Mouse (Mus musculus) kidney, embryonic 15.5 days (tissue): ENCODE measurements around the gene Sap30bp. TPM values are rescaled to one million over a fixed set of nuclear protein-coding genes. Genes with fewer than 3 reads are reported as not detected.

Experiments
- ATAC-seq: fragments of 200-750 bp; cut with Nextera tagmentation; replicated peaks from 2 replicates; pipeline ENCODE4 v1.8.0; 2017; ENCODE audit warnings: moderate TSS enrichment; ENCODE audit not compliant: low FRiP score
- H3K27ac ChIP-seq: fragments of 300-500 bp; sonication (generic); 2 replicates; pipeline ENCODE4 v1.5.1; 2015; ENCODE audit warnings: mild to moderate bottlenecking, inconsistent platforms
- H3K27me3 ChIP-seq: fragments of 300-500 bp; sonication (generic); 2 replicates; pipeline ENCODE4 v1.6.1; 2015; ENCODE audit warnings: inconsistent platforms
- H3K36me3 ChIP-seq: fragments of 300-500 bp; sonication (generic); 2 replicates; pipeline ENCODE4 v1.6.1; 2015; ENCODE audit warnings: inconsistent platforms
- H3K4me1 ChIP-seq: fragments of 300-500 bp; sonication (generic); 2 replicates; pipeline ENCODE4 v1.6.1; 2015; ENCODE audit warnings: inconsistent platforms
- H3K4me2 ChIP-seq: fragments of 300-500 bp; sonication (generic); 2 replicates; pipeline ENCODE4 v1.6.1; 2015; ENCODE audit warnings: moderate library complexity, mild to moderate bottlenecking, inconsistent platforms
- H3K4me3 ChIP-seq: fragments of 300-500 bp; sonication (generic); replicated peaks from 2 replicates; pipeline ENCODE4 v1.5.1; 2015; ENCODE audit warnings: mild to moderate bottlenecking, inconsistent platforms
- H3K9ac ChIP-seq: fragments of 300-500 bp; sonication (generic); 2 replicates; pipeline ENCODE4 v1.6.1; 2015; ENCODE audit warnings: mild to moderate bottlenecking, inconsistent platforms
- H3K9me3 ChIP-seq: fragments of 300-500 bp; sonication (generic); replicated peaks from 2 replicates; pipeline ENCODE4 v1.6.1; 2016; ENCODE audit warnings: inconsistent platforms
- WGBS: fragments of 180-500 bp; shearing (Covaris S2); methylation state at CpG from one replicate; pipeline ENCODE4 v1.1.7; 2015; ENCODE audit warnings: mixed read lengths; 5-methylcytosine and 5-hydroxymethylcytosine counted together
- polyA plus RNA-seq: library from polyadenylated mRNA; unstranded; fragments of >200 nt; fragmentation: Nextera tagmentation; extraction: Ambion mirVana; gene quantifications from 2 replicates; pipeline ENCODE4 v1.2.1, GENCODE M21; 2015

Gene Sap30bp
- polyA plus RNA-seq, 1 experiment from 2014 or later: 44.5 TPM

- peaks cover 40% of the 10 kb centered on the region for H3K36me3 ChIP-seq
- peaks cover 43% of the 10 kb centered on the region for H3K4me1 ChIP-seq
- no peak overlapping the region for H3K9ac ChIP-seq
- no peak overlapping the region for H3K27ac ChIP-seq
- no peak overlapping the region for H3K4me2 ChIP-seq
- ATAC-seq: no peak
- WGBS: 87% methylated on average over 28 of the region's 28 CpGs
- no peaks in the 10 kb centered on the region for H3K9me3 ChIP-seq
- H3K27me3 ChIP-seq: no peaks in the 10 kb centered on the region
- H3K4me3 ChIP-seq: no peak overlapping the region
Observed at GRCm38 (mm10) chr11:116007095-116007850, 74.2 kb downstream of the Sap30bp start.

GRCm38 (mm10) chr11:116008411-116008810, 75.3 kb downstream of the Sap30bp start:
- H3K9ac ChIP-seq: no peak overlapping the region
- H3K4me1 ChIP-seq: peaks cover 50% of the 10 kb centered on the region
- H3K9me3 ChIP-seq: no peaks in the 10 kb centered on the region
- no peak overlapping the region for H3K4me2 ChIP-seq
- H3K27me3 ChIP-seq: no peaks in the 10 kb centered on the region
- H3K4me3 ChIP-seq: no peak overlapping the region
- no peak for ATAC-seq
- 90% methylated on average over 11 of the region's 11 CpGs for WGBS
- H3K27ac ChIP-seq: no peak overlapping the region
- H3K36me3 ChIP-seq: peaks cover 40% of the 10 kb centered on the region

GRCm38 (mm10) chr11:116008832-116009375, 75.8 kb downstream of the Sap30bp start:
- H3K4me1 ChIP-seq: peaks cover 50% of the 10 kb centered on the region
- H3K9me3 ChIP-seq: no peaks in the 10 kb centered on the region
- no peak overlapping the region for H3K4me2 ChIP-seq
- ATAC-seq: no peak
- H3K27ac ChIP-seq: no peak overlapping the region
- peaks cover 40% of the 10 kb centered on the region for H3K36me3 ChIP-seq
- H3K27me3 ChIP-seq: no peaks in the 10 kb centered on the region
- no peak overlapping the region for H3K4me3 ChIP-seq
- 89% methylated on average over 13 of the region's 13 CpGs for WGBS
- H3K9ac ChIP-seq: no peak overlapping the region

- ATAC-seq: no peak
- peaks cover 40% of the 10 kb centered on the region for H3K36me3 ChIP-seq
- 92% methylated on average over 11 of the region's 11 CpGs for WGBS
- no peak overlapping the region for H3K27ac ChIP-seq
- H3K4me1 ChIP-seq: peaks cover 44% of the 10 kb centered on the region
- H3K4me2 ChIP-seq: no peak overlapping the region
- H3K4me3 ChIP-seq: no peak overlapping the region
- H3K27me3 ChIP-seq: no peaks in the 10 kb centered on the region
- H3K9ac ChIP-seq: no peak overlapping the region
- no peaks in the 10 kb centered on the region for H3K9me3 ChIP-seq
Observed at GRCm38 (mm10) chr11:116009661-116010060, 76.6 kb downstream of the Sap30bp start.

GRCm38 (mm10) chr11:116010146-116010545, 77.1 kb downstream of the Sap30bp start:
- no peak overlapping the region for H3K4me3 ChIP-seq
- H3K27me3 ChIP-seq: no peaks in the 10 kb centered on the region
- no peak for ATAC-seq
- 95% methylated on average over 8 of the region's 8 CpGs for WGBS
- no peaks in the 10 kb centered on the region for H3K9me3 ChIP-seq
- H3K36me3 ChIP-seq: peaks cover 40% of the 10 kb centered on the region
- H3K4me2 ChIP-seq: no peak overlapping the region
- no peak overlapping the region for H3K9ac ChIP-seq
- peaks cover 40% of the 10 kb centered on the region for H3K4me1 ChIP-seq
- H3K27ac ChIP-seq: no peak overlapping the region

- H3K36me3 ChIP-seq: peaks cover 40% of the 10 kb centered on the region
- H3K27ac ChIP-seq: peak overlapping the region; percentile 97
- ATAC-seq: no peak
- peaks cover 32% of the 10 kb centered on the region for H3K4me1 ChIP-seq
- H3K4me2 ChIP-seq: 0 out of 2 replicates have a peak overlapping the region, but pooled peaks have one; percentile 88
- H3K9me3 ChIP-seq: no peaks in the 10 kb centered on the region
- H3K4me3 ChIP-seq: no peak overlapping the region
- H3K27me3 ChIP-seq: no peaks in the 10 kb centered on the region
- 82% methylated on average over 5 of the region's 5 CpGs for WGBS
- no peak overlapping the region; the same call in 1 of the 2 replicates for H3K9ac ChIP-seq
Observed at GRCm38 (mm10) chr11:116010948-116011347, 77.9 kb downstream of the Sap30bp start.

GRCm38 (mm10) chr11:116011529-116012261, 78.6 kb downstream of the Sap30bp start:
- WGBS: 19% methylated on average over 14 of the region's 14 CpGs
- Histone ChIP-seq H3K4me2 (peak overlapping the region; percentile 88), H3K27ac (peak overlapping the region; percentile 97), H3K4me3 (peak overlapping the region; percentile 78), H3K9ac (peak overlapping the region; percentile 84), H3K36me3 (peaks cover 37% of the 10 kb centered on the region), H3K9me3 (no peaks in the 10 kb centered on the region), H3K4me1 (peaks cover 24% of the 10 kb centered on the region), H3K27me3 (no peaks in the 10 kb centered on the region)
- no peak; the same call in 1 of the 2 replicates for ATAC-seq

GRCm38 (mm10) chr11:116012262-116012947, 79.3 kb downstream of the Sap30bp start, which contains the start of gene Galk1:
Gene Galk1 (minus strand): TSS chr11:116012719.
- peak; percentile 93 for ATAC-seq
- WGBS: under 1% methylated on average over 55 of the region's 55 CpGs
- H3K4me1 ChIP-seq: peaks cover 20% of the 10 kb centered on the region

GRCm38 (mm10) chr11:116014821-116015220, 81.7 kb downstream of the Sap30bp start:
- Histone ChIP-seq H3K4me3 (no peak overlapping the region), H3K27ac (peak overlapping the region; percentile 9; the same call in 1 of the 2 replicates), H3K36me3 (peaks cover 8% of the 10 kb centered on the region; the same call in 1 of the 2 replicates), H3K9me3 (no peaks in the 10 kb centered on the region), H3K4me1 (peaks cover 20% of the 10 kb centered on the region), H3K9ac (no peak overlapping the region), H3K27me3 (no peaks in the 10 kb centered on the region), H3K4me2 (no peak overlapping the region)
- ATAC-seq: no peak
- 60% methylated on average over 8 of the region's 8 CpGs for WGBS

More at GRCm38 (mm10) chr11:116012262-116012947, 79.3 kb downstream of the Sap30bp start, which contains the start of gene Galk1:
- Histone ChIP-seq H3K4me2 (peak within 1 kb of the TSS; percentile 88), H3K36me3 (peaks cover 30% of the 10 kb centered on the region), H3K9ac (peak within 1 kb of the TSS; percentile 84), H3K9me3 (no peaks in the 10 kb centered on the region), H3K27me3 (no peaks in the 10 kb centered on the region), H3K4me3 (peak within 1 kb of the TSS; percentile 78), H3K27ac (peak within 1 kb of the TSS; percentile 97)
